Mouse (Mus musculus) lung, postnatal 25 days (tissue): Measurements from ENCODE around the gene Dph7.
A peak's percentile ranks its signal among the peaks of the same experiment; 100 is the strongest.
"Not testable (repeated sequence)": the region's sequence is repeated elsewhere in the genome, so short reads cannot be mapped to it uniquely, and the experiment has no call there.

ENCODE experiments used
- DNase-seq: peaks from one replicate; pipeline ENCODE4 v3.0.0; 2022; ENCODE audit warnings: low spot score

Dph7 gene

GRCm38 (mm10) chr2:24970386-24970785 lies 8.2 kb downstream of the Dph7 start:
- DNase-seq = no peak

DNA sequence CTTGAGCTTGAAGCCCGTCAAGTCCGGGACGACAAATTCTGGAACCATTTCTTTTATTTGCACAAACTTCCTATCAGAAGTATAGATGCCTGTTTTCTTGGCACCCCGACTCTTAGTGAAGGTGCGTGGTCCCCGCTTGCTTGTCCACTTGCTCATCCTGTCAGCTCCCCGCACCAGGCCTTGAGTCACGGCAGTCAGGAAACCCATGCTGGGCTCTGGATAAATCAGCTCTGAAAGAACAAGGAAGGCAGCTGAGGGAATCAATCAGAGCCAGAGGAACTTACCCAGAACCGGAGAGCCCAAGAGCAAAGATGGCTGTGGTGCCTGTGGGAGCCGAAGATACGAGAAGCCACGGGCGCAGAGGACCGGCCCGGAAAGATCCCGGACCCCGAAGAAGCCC lies 12.3 kb downstream of the Dph7 start:
- DNase-seq = not testable (repeated sequence)

GRCm38 (mm10) chr2:24974906-24975703 lies 12.9 kb downstream of the Dph7 start, which contains the start of gene Mrpl41:
Gene Mrpl41 (minus strand): TSS chr2:24975098.
- peak; percentile 98 for DNase-seq

- peak; percentile 90 for DNase-seq
Measured at GRCm38 (mm10) chr2:24975704-24976297, 13.6 kb downstream of the Dph7 start, which contains the start of gene Pnpla7. Gene Pnpla7 (plus strand): TSS chr2:24976033.

DNA sequence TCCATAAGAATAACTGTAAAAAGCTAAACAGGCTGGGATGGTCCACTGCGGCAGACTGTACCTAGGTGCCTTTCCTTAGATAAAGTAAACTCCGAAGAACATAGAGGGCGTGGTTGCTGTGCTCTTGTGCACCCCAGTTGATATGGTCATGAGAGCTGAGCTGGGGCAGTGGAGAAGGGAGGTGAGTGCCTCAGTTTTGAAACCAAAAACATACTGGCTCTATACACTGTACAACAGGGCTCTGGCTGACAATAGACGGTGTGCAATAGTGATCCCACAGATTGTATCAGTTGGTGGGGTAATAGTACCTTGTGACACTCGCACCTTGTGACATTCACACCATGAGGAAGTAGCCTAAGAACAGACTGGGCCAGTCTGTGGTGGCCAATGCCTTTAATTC lies 14.8 kb downstream of the Dph7 start:
- peak; percentile 46 for DNase-seq

DNA sequence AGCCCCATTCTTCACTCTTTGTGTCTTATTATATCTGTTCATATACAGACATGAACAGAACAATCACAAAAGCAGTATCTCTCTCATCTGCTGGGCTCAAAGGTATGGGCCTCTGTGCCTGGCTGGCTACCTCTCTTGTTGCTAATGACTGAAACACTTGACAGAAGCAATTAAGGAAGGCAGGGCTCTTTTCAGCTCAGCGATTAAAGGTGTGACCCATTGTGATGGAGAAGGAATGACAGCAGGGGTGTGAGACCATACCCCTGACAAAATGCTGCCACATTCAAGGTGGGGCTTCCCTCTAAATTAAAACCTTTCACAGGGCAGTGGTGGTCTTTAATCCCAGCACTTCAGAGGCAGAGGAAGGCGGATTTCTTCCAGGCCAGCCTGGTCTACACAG lies 25.6 kb downstream of the Dph7 start:
- DNase-seq = no peak

DNA sequence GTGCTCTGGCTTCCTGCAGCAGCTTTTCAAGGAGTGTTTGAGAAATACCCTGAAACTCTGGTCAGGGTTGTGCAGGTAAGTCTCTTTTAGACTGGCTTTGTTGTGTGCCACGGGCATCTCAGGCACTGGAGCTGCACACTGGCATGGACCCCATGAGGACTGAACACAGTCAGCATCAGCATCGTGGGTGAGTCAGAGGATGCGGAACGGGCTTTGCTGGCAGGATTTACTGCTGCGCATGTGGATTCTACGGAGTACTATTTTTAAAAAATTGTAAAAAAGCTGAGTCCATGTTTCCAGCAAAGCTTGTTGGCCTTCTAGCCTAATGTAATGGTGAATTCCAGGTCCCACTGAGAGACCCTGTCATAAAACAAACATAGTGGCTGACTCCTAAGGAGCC lies 33.1 kb downstream of the Dph7 start:
- DNase-seq = no peak

- DNase-seq = no peak
Measured at GRCm38 (mm10) chr2:24996471-24996870, 34.3 kb downstream of the Dph7 start.

DNA sequence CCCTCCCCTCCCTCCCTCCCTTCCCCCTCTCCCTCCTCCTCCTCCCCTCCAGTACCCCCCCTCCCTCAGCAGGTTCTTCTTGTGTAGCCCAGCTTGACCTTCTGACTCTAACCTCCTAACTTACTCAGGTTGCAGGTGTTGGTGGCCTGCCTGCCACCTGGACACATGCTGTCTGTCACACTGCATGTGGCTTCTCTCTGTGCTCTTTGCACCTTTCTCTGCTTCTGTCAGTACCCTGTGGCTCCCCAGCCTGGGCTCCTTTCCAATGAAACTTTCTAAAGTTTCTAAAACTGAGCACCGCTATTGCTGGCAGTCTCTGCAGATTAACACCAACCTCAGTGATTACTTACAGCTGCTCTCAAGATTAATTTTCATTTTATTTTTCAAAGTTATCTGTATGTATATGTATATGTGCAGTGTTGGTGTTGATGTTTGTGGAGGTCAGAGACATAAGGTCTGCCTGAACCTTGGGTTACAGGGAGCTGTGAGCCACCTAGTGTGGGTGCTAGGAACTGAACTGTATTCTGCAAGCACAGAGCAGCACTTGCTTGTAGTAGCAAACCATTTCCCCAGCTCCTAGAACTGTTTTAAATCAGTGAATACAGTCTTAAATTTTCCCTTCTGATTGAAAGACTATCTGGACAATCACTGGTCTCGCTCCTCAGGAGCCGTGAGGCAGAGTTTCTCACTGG lies 38.5 kb downstream of the Dph7 start:
- peak; percentile 16 for DNase-seq

DNA sequence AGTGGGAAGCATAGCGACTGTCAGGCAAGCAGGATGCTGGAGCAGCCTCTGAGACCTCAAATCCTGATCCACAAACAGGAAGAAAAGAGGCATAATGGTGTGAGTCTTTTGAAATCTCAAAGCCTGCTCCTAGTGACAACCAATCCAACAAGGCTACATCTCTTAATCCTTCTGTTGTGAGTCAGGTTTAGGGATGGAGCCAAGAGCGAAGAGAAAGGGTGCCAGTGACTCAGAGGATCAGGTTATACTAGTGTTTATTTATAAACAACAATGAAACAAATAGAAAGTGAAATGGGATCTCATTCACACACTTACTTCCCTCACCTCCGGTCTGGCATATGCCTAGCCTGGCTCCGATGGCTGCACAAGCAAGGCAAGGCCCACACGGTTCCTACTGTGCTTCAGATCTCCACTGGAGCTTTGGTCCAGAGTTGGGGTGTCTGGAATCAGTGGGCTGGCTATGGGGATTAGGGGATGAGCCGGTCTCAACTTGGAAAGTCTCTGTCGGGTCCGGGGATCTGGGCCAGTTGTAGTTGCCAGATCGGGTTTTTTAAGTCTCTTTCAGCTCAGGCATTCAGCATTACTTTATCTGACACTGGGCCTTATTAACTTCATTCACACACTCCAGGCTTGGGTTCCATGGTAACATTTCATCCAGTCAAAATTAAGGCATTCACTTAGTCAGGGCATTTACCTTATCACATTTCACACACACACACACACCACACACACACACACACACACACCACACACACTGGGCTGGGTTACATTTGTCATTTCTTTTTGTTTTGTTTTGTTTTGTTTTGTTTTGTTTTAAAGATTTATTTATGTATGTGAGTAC lies 42.0 kb downstream of the Dph7 start:
- no peak for DNase-seq

GRCm38 (mm10) chr2:25006767-25007166 lies 44.6 kb downstream of the Dph7 start:
- DNase-seq = no peak

GRCm38 (mm10) chr2:25008250-25008649 lies 46.0 kb downstream of the Dph7 start:
- no peak for DNase-seq
